Mouse (Mus musculus) cerebellum, adult 8-10 months (tissue): ENCODE results near the gene Pygm.

ENCODE experiments used
- DNase-seq: peaks from one replicate; pipeline ENCODE4 v3.0.0; 2022

The Pygm gene

GRCm38 (mm10) chr19:6446736-6447437, 62.7 kb downstream of the Pygm start:
- no peak for DNase-seq
